Mouse (Mus musculus) brain, embryonic 14.5 days (tissue): Measurements from ENCODE around the gene Rd3. TPM values are rescaled to one million over a fixed set of nuclear protein-coding genes. Genes with fewer than 3 reads are reported as not detected.
A peak's percentile ranks its signal among the peaks of the same experiment; 100 is the strongest.

Experiments
- DNase-seq: peaks from one replicate; pipeline ENCODE4 v3.0.0-alpha.2; 2011; ENCODE audit warnings: low read depth
- CTCF ChIP-seq: fragments of 200-500 bp; IDR thresholded peaks from 2 replicates; pipeline ENCODE4 v1.5.1; 2012; ENCODE audit warnings: inconsistent platforms, mild to moderate bottlenecking, moderate library complexity, borderline replicate concordance; ENCODE audit not compliant: insufficient read depth, insufficient read length; ENCODE audit errors: extremely low read depth
- POLR2A ChIP-seq: fragments of 200-500 bp; IDR thresholded peaks from 2 replicates; pipeline ENCODE4 v1.6.1; 2012; ENCODE audit warnings: mild to moderate bottlenecking, inconsistent platforms, borderline replicate concordance; ENCODE audit not compliant: poor library complexity, insufficient read depth, insufficient read length, severe bottlenecking; ENCODE audit errors: extremely low read depth
- polyA plus RNA-seq: library from polyadenylated mRNA; depleted of rRNA; stranded (reverse); fragments of >200 nt; gene quantifications from 2 replicates; pipeline ENCODE4 v1.2.3, GENCODE M21; 2012

The Rd3 gene
- polyA plus RNA-seq, 1 experiment = 3.2 TPM

DNA sequence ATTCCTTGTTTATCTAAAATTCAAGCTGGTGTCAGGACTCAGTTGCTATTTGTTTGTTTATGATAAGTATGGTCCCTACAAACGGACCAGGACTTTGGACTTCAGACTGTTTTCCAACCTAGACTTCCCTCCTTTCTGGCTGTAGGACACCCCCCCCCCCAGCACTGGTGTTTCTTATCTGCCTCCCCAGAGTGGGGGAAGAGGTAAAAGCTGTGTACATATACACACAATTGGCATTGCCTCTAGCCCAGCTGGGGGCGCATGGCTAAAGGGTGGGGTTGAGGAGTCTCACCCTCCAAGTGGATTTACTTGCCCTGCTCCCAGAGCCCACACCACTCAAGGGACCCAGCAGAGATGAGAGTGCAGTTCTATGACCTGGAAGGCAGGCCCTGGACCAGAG, 30.3 kb upstream of the Rd3 start:
- TF ChIP-seq CTCF (no peak), POLR2A (no peak)
- DNase-seq = no peak

- DNase-seq = no peak
- TF ChIP-seq CTCF = no peak
- TF ChIP-seq POLR2A = no peak
Measured at GRCm38 (mm10) chr1:191947796-191948195, 29.4 kb upstream of the Rd3 start.

DNA sequence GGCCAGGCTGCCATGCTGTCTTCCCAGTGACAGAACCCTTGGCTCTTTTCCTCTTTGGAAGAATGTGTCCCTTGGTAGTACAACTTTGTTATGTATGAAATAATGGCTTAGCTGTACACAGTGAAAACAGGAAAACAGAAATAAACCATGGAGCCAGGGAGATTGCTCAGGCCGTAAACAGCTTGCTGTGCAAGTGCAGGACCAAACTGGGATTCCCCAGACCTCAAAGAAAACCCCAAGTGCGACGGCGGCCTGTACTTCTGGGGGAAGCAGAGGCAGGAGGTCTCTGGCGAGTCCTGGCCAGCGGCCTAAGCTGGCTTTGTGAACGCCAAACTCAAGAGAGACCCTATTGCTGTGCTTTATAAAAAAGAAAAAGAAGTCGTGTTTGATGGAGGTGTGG, 28.6 kb upstream of the Rd3 start:
- TF ChIP-seq POLR2A (no peak), CTCF (no peak)
- no peak for DNase-seq

DNA sequence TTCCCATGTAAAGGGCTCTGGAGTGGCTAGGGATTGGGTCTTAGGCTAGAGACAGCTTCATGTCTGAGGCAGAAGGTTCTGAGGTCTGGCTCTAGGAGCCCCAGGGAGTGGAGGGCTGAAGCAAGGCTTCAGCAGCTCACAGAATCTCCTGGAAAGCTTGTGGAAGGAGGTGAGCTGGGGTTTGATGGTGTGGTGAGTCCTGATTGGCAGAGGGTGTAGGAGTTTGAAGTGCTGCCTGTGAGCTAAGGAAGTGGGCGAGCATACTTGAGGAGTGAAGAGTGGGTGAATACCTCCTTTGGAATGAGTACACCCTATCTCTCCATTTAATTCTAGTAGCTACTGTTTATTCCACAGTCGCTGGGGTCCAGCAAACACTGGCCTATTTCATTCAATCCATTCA, 26.6 kb upstream of the Rd3 start:
- DNase-seq = no peak
- TF ChIP-seq POLR2A (no peak), CTCF (no peak)

DNA sequence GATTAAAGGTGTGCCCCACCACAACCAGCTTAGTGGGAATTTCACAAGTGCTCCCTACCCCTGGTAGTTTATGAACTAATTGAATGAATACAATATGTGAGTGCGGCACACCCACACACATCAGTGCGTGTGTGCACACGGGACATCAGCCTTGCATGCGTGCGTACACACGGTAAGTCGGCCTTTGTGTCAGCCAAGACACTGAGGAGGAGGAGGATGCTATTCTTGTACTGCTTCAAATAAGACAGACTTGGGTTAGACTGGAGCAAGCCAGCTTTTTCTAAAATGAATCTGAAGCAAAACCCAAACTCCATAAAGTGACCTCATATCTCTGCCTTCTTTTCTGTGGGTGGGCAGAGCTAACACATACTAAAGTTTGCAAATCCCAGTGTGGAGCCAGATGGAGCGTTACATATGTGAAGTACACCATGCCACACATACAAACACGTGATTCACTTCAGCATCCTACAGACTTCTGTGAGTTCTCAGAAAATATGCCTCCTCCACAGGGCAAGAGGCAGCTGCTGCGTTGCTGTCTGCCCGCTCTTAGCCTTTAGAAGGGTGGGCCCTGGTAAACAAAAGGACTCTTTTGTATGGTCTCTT, 24.3 kb upstream of the Rd3 start:
- no peak for DNase-seq
- TF ChIP-seq POLR2A (no peak), CTCF (no peak)

DNA sequence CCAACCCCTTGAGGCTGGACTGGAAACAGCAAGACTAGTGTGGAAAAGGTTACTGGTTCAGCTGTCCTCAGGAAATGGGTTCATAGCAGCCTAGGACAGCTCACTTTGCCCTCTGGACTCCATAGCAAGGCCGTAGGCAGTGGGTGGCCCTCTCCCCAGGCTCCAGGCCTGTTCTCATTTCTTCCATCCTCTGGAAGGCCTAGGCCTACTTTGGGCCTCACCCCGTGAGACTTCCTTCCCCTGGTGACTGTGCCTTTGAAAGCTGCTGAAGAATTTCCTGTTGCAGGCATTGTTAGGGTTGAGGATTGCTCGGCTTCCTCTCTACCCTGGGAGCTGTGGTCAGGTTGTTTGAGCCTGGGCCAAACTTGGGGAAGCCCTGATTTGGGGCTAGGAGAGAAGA, 22.1 kb upstream of the Rd3 start:
- DNase-seq = no peak
- TF ChIP-seq POLR2A (no peak), CTCF (no peak)

GRCm38 (mm10) chr1:191956261-191956660, 20.9 kb upstream of the Rd3 start:
- no peak for DNase-seq
- no peak for TF ChIP-seq CTCF
- no peak for TF ChIP-seq POLR2A

DNA sequence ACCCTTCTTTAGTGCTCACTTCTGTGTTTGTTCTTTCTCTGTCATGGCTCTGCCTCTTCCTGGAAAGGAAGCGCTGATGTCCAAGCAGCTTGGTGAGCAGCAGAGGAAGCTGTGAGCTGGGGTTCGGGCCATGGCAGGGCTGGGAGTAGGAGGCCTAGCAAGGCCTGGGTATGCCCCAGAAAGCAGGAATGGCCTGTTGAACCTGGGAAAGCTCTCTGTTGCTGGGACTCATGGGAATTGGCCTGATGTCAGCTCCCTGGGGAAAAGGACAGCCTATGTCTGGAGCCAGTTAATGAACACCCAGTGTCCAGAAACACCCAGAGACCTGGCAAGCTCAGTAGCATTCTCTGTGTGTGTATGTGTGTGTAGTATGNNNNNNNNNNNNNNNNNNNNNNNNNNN, 20.3 kb upstream of the Rd3 start:
- TF ChIP-seq POLR2A (no peak), CTCF (no peak)
- DNase-seq = peak; percentile 61

- no peak for TF ChIP-seq POLR2A
- no peak for TF ChIP-seq CTCF
Measured at GRCm38 (mm10) chr1:191957321-191957720, 19.8 kb upstream of the Rd3 start.

GRCm38 (mm10) chr1:191960946-191961345, 16.2 kb upstream of the Rd3 start:
- no peak for DNase-seq
- no peak for TF ChIP-seq POLR2A
- TF ChIP-seq CTCF = no peak

More at GRCm38 (mm10) chr1:191957321-191957720, 19.8 kb upstream of the Rd3 start:
- DNase-seq = peak; percentile 73

- TF ChIP-seq POLR2A = no peak
- no peak for TF ChIP-seq CTCF
- no peak for DNase-seq
Measured at GRCm38 (mm10) chr1:191963413-191963812, 13.8 kb upstream of the Rd3 start.

GRCm38 (mm10) chr1:191963948-191964772, 13.0 kb upstream of the Rd3 start:
- peak; percentile 67 for DNase-seq
- TF ChIP-seq CTCF (peak; percentile 70), POLR2A (no peak)
